Comparison of ENCODE assay signal across 9 mouse cellular contexts in genomic region chr11:74988162-74988561, GRCm38 (mm10).
A peak's percentile ranks its signal among the peaks of the same experiment; 100 is the strongest.
DNase-seq lines count a peak whose midpoint lies in the region; ATAC-seq and TF ChIP-seq lines count a peak whose summit lies in the region.
"Had no signal": no experiment of that assay in that cellular context is flagged by ENCODE, and none has a peak within 500 bp of the region (broad histone marks: within the 10 kb centered on the region; RNA-seq: fewer than 3 reads in every experiment).

No protein-coding gene starts in this region.

- no peak for TF ChIP-seq POLR2A in lung, adult 2 months (IDR thresholded peaks at IDR 0.05; ENCODE audit: borderline replicate concordance, extremely low read depth, low read depth, low read length)

- H3K36me3 ChIP-seq in heart, embryonic 11.5 days (ENCODE audit: control insufficient read depth, insufficient read depth, low read length), result no peaks in the 10 kb centered on the region
- H3K36me3 ChIP-seq in lung, postnatal 0 days (ENCODE audit: insufficient read depth, low read length), result no peaks in the 10 kb centered on the region; the same call in 1 of the 2 replicates
- peaks cover 21% of the 10 kb centered on the region for H3K36me3 ChIP-seq in heart, postnatal 0 days (replicated peaks; ENCODE audit: control insufficient read depth, insufficient read depth, low read length)
- H3K36me3 ChIP-seq in stomach, embryonic 15.5 days, result no peaks in the 10 kb centered on the region

- H3K4me3 ChIP-seq in heart, embryonic 11.5 days (ENCODE audit: low read depth, low read length), result no peak overlapping the region
- H3K4me3 ChIP-seq in lung, postnatal 0 days (ENCODE audit: low read depth, low read length), result no peak overlapping the region
- H3K4me3 ChIP-seq in lung, adult 2 months (replicated peaks; ENCODE audit: extremely low read depth, low read depth, low read length), result no peak overlapping the region
- no peak overlapping the region for H3K4me3 ChIP-seq in heart, postnatal 0 days (ENCODE audit: low read depth, low read length)
- H3K4me3 ChIP-seq in stomach, embryonic 15.5 days (replicated peaks), result no peak overlapping the region

- no peak for TF ChIP-seq EP300 in lung, postnatal 0 days (IDR thresholded peaks at IDR 0.05)
- TF ChIP-seq EP300 in heart, postnatal 0 days (IDR thresholded peaks at IDR 0.05; ENCODE audit: low read depth), result no peak

- H3K27ac ChIP-seq in heart, embryonic 11.5 days (ENCODE audit: low read depth, low read length), result no peak overlapping the region
- H3K27ac ChIP-seq in lung, postnatal 0 days (ENCODE audit: low read length), result 0 out of 2 replicates have a peak overlapping the region, but pooled peaks have one; percentile 21
- peak overlapping the region; percentile 64 for H3K27ac ChIP-seq in heart, postnatal 0 days (ENCODE audit: low read depth)
- peak overlapping the region; percentile 33; the same call in 1 of the 2 replicates for H3K27ac ChIP-seq in stomach, embryonic 15.5 days

- ATAC-seq in heart, embryonic 11.5 days (replicated peaks; ENCODE audit: insufficient number of reproducible peaks, low FRiP score, low TSS enrichment), result no peak
- no peak for ATAC-seq in lung, postnatal 0 days
- ATAC-seq in heart, postnatal 0 days (ENCODE audit: insufficient read depth, low read depth), result peak; percentile 50
- no peak; the same call in 1 of the 2 replicates for ATAC-seq in stomach, embryonic 15.5 days (ENCODE audit: insufficient read depth, low FRiP score, low read depth)

- H3K4me2 ChIP-seq in heart, embryonic 11.5 days, result no peak overlapping the region
- H3K4me2 ChIP-seq in lung, postnatal 0 days (replicated peaks; ENCODE audit: low read depth, low read length), result no peak overlapping the region; the same call in 1 of the 2 replicates
- H3K4me2 ChIP-seq in heart, postnatal 0 days (ENCODE audit: low read depth, low read length), result peak overlapping the region; percentile 36
- H3K4me2 ChIP-seq in stomach, embryonic 15.5 days, result no peak overlapping the region

- no peaks in the 10 kb centered on the region for H3K9me3 ChIP-seq in heart, embryonic 11.5 days (replicated peaks; ENCODE audit: control insufficient read depth, low read length)
- no peaks in the 10 kb centered on the region for H3K9me3 ChIP-seq in lung, postnatal 0 days (ENCODE audit: low read length)
- no peaks in the 10 kb centered on the region for H3K9me3 ChIP-seq in heart, postnatal 0 days (replicated peaks; ENCODE audit: control insufficient read depth, low read length)
- no peaks in the 10 kb centered on the region for H3K9me3 ChIP-seq in stomach, embryonic 15.5 days

- H3K4me1 ChIP-seq in heart, embryonic 11.5 days (ENCODE audit: control insufficient read depth, insufficient read depth, low read length), result peaks cover 18% of the 10 kb centered on the region; the same call in 1 of the 2 replicates
- H3K4me1 ChIP-seq in lung, postnatal 0 days (ENCODE audit: insufficient read depth, low read depth, low read length), result peaks cover 6% of the 10 kb centered on the region; the same call in 1 of the 2 replicates
- H3K4me1 ChIP-seq in lung, adult 2 months (ENCODE audit: control insufficient read depth, insufficient read depth, low read length), result peaks cover 21% of the 10 kb centered on the region
- peaks cover 13% of the 10 kb centered on the region for H3K4me1 ChIP-seq in heart, postnatal 0 days (ENCODE audit: control insufficient read depth, insufficient read depth)
- 0 out of 2 replicates have a peak, but pooled peaks cover 7% of the 10 kb centered on the region for H3K4me1 ChIP-seq in stomach, embryonic 15.5 days

- no peak for TF ChIP-seq CTCF in lung, postnatal 0 days (IDR thresholded peaks at IDR 0.05)
- TF ChIP-seq CTCF in lung, adult 2 months (IDR thresholded peaks at IDR 0.05; ENCODE audit: insufficient read depth, low read length), result no peak
- TF ChIP-seq CTCF in heart, postnatal 0 days (IDR thresholded peaks at IDR 0.05; ENCODE audit: low read depth), result no peak

- WGBS in heart, embryonic 11.5 days (ENCODE audit: insufficient replicate concordance), result 47% methylated on average over 5 of the region's 5 CpGs
- WGBS in lung, postnatal 0 days, result 37% methylated on average over 5 of the region's 5 CpGs
- WGBS in lung, adult 2 months, result 22% methylated on average over 5 of the region's 5 CpGs
- WGBS in heart, postnatal 0 days, result 14% methylated on average over 5 of the region's 5 CpGs
- WGBS in stomach, embryonic 15.5 days, result 38% methylated on average over 5 of the region's 5 CpGs

- peak; percentile 95 for DNase-seq in heart, adult 11 months
- peak; percentile 29 for DNase-seq in lung, postnatal 0 days (ENCODE audit: low spot score)
- DNase-seq in lung, adult 2 months, result no peak
- DNase-seq in heart, postnatal 0 days (ENCODE audit: low spot score), result peak; percentile 15
- DNase-seq in thymus, adult 18-20 months, result no peak
- no peak for DNase-seq in cerebellum, postnatal 25 days
- DNase-seq: cerebellum, postnatal 36 days had no signal

- H3K27me3 ChIP-seq in heart, embryonic 11.5 days (ENCODE audit: control insufficient read depth, insufficient read depth, low read length), result no peaks in the 10 kb centered on the region
- H3K27me3 ChIP-seq in lung, postnatal 0 days (replicated peaks; ENCODE audit: insufficient read depth, low read length), result no peaks in the 10 kb centered on the region
- no peaks in the 10 kb centered on the region for H3K27me3 ChIP-seq in heart, postnatal 0 days (ENCODE audit: control insufficient read depth, insufficient read depth, low read length)
- no peaks in the 10 kb centered on the region for H3K27me3 ChIP-seq in stomach, embryonic 15.5 days (replicated peaks)

- no peak overlapping the region for H3K9ac ChIP-seq in heart, embryonic 11.5 days (ENCODE audit: low read depth, low read length)
- no peak overlapping the region for H3K9ac ChIP-seq in lung, postnatal 0 days (replicated peaks; ENCODE audit: low read depth)
- peak overlapping the region; percentile 36; the same call in 1 of the 2 replicates for H3K9ac ChIP-seq in heart, postnatal 0 days (replicated peaks; ENCODE audit: low read depth, low read length)
- H3K9ac ChIP-seq in stomach, embryonic 15.5 days, result no peak overlapping the region

Comparison
In these comparisons a context has a peak if more than half of its experiments do, and no peak if none do; other contexts are left out.
1. DNase-seq: peak in heart, adult 11 months (single experiment), lung, postnatal 0 days (single experiment) and heart, postnatal 0 days (single experiment); none in lung, adult 2 months (single experiment), thymus, adult 18-20 months (0 of 2) and cerebellum, postnatal 25 days (0 of 2).